Mouse (Mus musculus): ENCODE measurements at regions not wholly inside any gene's neighbourhood (a gene's known extent, or its start where the extent isn't known, plus 50 kb on each side); places are given as distances from the start of the nearest gene placed in this dataset.
"Not testable (repeated sequence)": the region's sequence is repeated elsewhere in the genome, so short reads cannot be mapped to it uniquely, and the experiment has no call there.

- no peak for DNase-seq (ENCODE audit: low read depth, low spot score)
Measured at GRCm38 (mm10) chr2:23928836-23929235, 120.4 kb downstream of the Hnmt start.

GRCm38 (mm10) chr2:23926921-23927320, 122.3 kb downstream of the Hnmt start:
- no peak for DNase-seq (ENCODE audit: low read depth, low spot score)

GRCm38 (mm10) chr2:23908776-23909175, 140.4 kb downstream of the Hnmt start:
- peak; percentile 77 for DNase-seq (ENCODE audit: low read depth, low spot score)

- peak; percentile 88 for DNase-seq (ENCODE audit: low read depth, low spot score)
Measured at GRCm38 (mm10) chr2:23906906-23907700, 142.1 kb downstream of the Hnmt start.

GRCm38 (mm10) chr2:23899046-23899445, 150.1 kb downstream of the Hnmt start:
- no peak for DNase-seq (ENCODE audit: low read depth, low spot score)

- DNase-seq (ENCODE audit: low read depth, low spot score) = no peak
Measured at GRCm38 (mm10) chr2:23897011-23897410, 152.2 kb downstream of the Hnmt start.

GRCm38 (mm10) chr2:23893216-23893615, 156.0 kb downstream of the Hnmt start:
- no peak for DNase-seq (ENCODE audit: low read depth, low spot score)

GRCm38 (mm10) chr2:23867419-23867818, 181.8 kb downstream of the Hnmt start:
- DNase-seq (ENCODE audit: low read depth, low spot score) = no peak

GRCm38 (mm10) chr2:23866326-23866725, 182.9 kb downstream of the Hnmt start:
- DNase-seq (ENCODE audit: low read depth, low spot score) = no peak

GRCm38 (mm10) chr2:23862277-23862676, 186.9 kb downstream of the Hnmt start:
- not testable (repeated sequence) for DNase-seq (ENCODE audit: low read depth, low spot score)

All from ES-CJ7 (cell line).